Mouse (Mus musculus): ENCODE measurements at regions not wholly inside any gene's neighbourhood (a gene's known extent, or its start where the extent isn't known, plus 50 kb on each side); places are given as distances from the start of the nearest gene placed in this dataset.
"Not testable (repeated sequence)": the region's sequence is repeated elsewhere in the genome, so short reads cannot be mapped to it uniquely, and the experiment has no call there.

DNA sequence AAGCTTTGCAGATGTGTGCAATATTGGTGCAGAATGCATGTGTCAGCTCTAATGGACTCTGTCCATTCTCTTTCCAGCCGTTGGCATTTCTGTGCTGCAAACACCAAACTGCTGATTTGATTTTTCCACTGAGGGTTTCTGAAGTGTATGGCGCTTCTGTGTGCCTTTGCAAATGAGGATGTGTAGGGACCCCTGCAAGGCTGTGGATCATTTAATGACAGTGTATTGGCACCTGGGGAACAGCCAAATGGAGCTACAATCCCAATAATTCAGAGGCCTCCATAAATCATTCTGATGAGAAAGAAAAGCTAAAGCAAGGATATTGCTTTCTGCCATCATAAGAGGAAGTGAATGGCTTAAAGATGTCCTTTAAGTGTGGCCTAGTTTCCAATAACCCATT is 305.9 kb upstream of the Pkdcc start:
- DNase-seq (ENCODE audit: low spot score in 2 of 2) = no peak

- not testable (repeated sequence) for DNase-seq (ENCODE audit: low spot score in 2 of 2)
These were observed 292.1 kb upstream of the Pkdcc start for GRCm38 (mm10) chr17:82922986-82923385.

- no peak for DNase-seq (ENCODE audit: low spot score in 2 of 2)
These were observed 289.3 kb upstream of the Pkdcc start for GRCm38 (mm10) chr17:82925751-82926150.

DNA sequence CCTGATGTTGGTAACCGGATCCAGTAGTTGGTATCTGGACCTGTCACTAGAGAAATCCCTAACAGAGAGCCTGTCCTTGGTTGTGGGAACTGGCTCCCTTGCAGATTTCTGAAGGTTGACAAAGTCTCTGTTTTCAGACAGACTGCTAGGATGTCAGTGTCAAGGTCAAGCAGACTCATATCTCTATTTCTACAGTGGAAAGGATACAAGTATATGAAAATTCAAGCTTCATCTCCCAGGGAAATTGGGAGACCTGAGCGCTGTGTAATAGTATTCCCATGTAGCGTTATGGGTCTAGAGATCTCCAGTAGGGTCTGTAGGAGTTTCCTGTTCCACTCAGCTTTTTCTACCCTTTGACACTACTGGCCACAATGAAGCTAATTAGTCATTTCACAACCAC is 287.4 kb upstream of the Pkdcc start:
- no peak for DNase-seq (ENCODE audit: low spot score in 2 of 2)

- DNase-seq (ENCODE audit: low spot score in 2 of 2) = no peak
These were observed 285.6 kb upstream of the Pkdcc start for GRCm38 (mm10) chr17:82929511-82929910.

- no peak for DNase-seq (ENCODE audit: low spot score in 2 of 2)
These were observed 284.4 kb upstream of the Pkdcc start for GRCm38 (mm10) chr17:82930738-82931137.

GRCm38 (mm10) chr17:82931476-82931875 is 283.6 kb upstream of the Pkdcc start:
- no peak for DNase-seq (ENCODE audit: low spot score in 2 of 2)

GRCm38 (mm10) chr17:82936836-82937235 is 278.3 kb upstream of the Pkdcc start:
- DNase-seq (ENCODE audit: low spot score in 2 of 2) = no peak

- no peak for DNase-seq (ENCODE audit: low spot score in 2 of 2)
These were observed 269.0 kb upstream of the Pkdcc start for GRCm38 (mm10) chr17:82946083-82946482.

DNA sequence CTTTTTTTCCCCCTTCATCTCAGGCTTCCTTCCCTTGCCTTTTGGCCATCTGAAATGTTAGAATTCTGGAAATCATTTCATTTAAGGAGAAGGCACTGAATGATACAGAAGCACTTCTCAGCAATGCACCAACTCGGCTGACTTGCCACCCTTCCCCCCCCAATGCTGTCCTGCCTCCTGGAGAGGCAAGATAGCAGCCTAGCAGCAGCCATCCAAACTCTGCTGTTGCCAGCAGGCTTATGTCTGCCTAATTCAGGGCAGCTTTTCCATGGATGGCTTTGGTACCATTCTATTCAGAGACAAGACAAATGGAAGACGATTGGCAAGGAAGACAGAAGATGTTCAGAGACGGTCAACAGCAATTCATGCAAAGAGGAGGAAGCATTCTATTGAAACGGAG is 265.3 kb upstream of the Pkdcc start:
- no peak for DNase-seq (ENCODE audit: low spot score in 2 of 2)

- DNase-seq (ENCODE audit: low spot score in 2 of 2) = no peak
These were observed 264.8 kb upstream of the Pkdcc start for GRCm38 (mm10) chr17:82950268-82950667.

- DNase-seq (ENCODE audit: low spot score in 2 of 2) = no peak
These were observed 257.7 kb upstream of the Pkdcc start for GRCm38 (mm10) chr17:82957409-82957808.

- DNase-seq (ENCODE audit: low spot score in 2 of 2) = no peak
These were observed 251.7 kb upstream of the Pkdcc start for GRCm38 (mm10) chr17:82963374-82963773.

DNA sequence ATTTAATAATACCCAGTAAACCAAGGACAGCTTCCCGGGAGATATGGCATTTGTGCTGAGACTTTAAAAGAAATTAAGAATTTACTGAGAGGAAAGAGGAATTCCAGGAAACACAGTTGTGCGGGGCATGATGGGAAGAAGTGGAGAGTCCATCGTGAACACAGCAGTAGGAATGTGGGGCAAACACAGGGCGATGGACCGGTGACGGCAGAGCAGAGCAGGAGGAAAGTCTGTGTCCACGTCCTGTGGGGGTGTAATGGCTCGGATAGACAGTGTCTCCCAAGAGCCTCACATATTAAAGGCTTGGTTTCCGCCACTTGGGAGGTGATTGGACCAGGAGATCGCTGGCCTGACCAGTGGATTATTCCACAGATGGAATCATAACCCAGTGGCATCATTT is 215.4 kb upstream of the Pkdcc start:
- no peak for DNase-seq (ENCODE audit: low spot score in 2 of 2)

GRCm38 (mm10) chr17:83000411-83000810 is 214.7 kb upstream of the Pkdcc start:
- DNase-seq (ENCODE audit: low spot score in 2 of 2) = no peak

- no peak for DNase-seq (ENCODE audit: low spot score in 2 of 2)
These were observed 213.5 kb upstream of the Pkdcc start for GRCm38 (mm10) chr17:83001567-83001966.

- DNase-seq (ENCODE audit: low spot score in 2 of 2) = no peak
These were observed 204.2 kb upstream of the Pkdcc start for GRCm38 (mm10) chr17:83010845-83011244.

GRCm38 (mm10) chr17:83015656-83016055 is 199.4 kb upstream of the Pkdcc start:
- DNase-seq (ENCODE audit: low spot score in 2 of 2) = no peak

- DNase-seq (ENCODE audit: low spot score in 2 of 2) = no peak
These were observed 198.2 kb upstream of the Pkdcc start for GRCm38 (mm10) chr17:83016936-83017335.

GRCm38 (mm10) chr17:83019267-83019666 is 195.8 kb upstream of the Pkdcc start:
- DNase-seq (ENCODE audit: low spot score in 2 of 2) = no peak

DNA sequence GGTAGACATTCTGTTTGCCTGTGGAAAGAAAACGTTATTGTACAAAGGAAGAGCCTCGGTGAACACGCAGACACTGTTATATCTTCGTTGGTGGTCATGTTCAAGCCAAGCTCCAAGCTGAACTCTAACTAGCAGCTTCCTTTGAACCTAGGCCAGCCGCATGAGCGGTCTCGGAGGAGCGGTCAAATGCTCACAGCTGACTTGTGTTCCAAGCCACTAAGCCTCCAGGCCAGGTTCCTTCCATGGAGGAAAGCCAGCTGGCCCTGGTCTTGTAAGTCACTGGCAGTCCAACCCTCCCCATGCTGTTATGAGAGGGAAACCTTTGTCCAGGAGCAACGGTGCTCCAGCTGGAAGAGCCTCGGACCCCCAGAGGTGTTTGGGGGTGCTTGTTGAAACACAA is 194.5 kb upstream of the Pkdcc start:
- no peak for DNase-seq (ENCODE audit: low spot score in 2 of 2)

DNA sequence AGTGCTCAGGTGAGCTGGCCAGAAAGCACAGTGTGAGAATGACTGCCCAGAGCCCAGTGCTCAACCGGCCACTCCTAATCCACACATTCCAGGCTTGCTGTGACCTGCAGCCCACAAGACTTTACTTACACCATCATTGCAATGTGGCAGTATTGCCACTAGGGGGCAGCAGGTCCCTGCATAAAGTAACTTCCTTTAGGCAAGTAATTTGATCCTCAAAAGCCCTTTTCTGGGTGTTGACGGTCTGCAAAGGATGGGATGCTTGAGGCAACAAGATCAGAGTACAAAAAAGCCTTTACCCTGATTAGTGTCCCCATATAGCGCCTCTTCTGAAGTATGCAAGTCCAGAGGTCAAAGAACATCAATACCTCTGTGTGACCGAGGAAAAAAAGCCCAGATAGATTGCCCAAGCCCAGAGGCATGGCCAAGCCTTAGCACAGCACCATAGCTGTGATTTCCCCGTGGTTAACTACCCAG is 189.7 kb upstream of the Pkdcc start:
- peak; percentile 24 to 56 for DNase-seq (ENCODE audit: low spot score in 2 of 2)

DNA sequence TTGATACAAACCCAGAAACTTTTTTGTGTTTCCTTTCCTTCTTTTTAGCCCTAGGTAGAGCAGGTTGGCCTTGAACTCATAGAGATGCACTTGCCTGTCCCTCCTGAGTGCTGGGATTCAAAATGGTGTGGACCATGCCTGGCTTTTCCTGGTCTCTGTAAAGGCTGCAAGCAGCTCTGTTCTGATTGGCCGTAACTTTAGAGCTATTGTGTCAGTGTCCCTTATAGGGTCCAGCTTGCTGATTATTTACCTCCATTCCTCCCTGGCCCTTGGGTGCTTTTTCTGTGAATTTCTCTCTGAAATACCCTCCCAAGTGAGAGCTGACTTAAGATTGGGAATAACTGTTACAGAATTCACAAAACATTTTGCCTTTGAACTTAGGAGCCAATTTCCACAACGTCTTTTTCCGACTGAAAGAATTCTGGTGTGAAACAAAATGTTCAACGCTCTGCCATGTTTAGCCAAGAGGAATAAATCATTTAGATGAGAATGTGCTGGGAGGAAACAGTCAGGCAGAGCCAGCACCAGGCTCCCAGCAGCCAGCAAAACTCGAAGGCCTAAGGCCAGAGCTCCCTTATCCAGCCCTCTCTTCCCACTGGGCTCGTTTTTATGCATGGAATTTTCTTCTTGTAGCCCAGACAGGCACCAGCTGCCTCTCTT is 180.0 kb upstream of the Pkdcc start:
- DNase-seq (ENCODE audit: low spot score in 2 of 2) = no peak

DNA sequence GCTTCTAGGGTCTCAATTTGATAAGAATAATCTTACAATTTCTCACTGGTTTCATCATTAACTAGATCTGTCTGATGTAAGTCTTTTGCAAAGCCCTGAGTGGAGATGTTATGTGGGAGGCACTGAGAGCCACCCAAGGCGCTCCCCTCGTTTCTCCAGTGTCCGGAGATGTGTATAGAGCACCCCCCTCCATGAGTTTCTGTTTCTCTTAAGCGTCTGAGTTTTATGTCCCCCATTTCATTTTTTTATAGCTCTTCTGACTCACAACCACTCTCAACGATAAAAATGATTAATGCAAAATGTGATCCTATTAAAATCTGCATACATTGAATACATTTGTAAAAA is 179.5 kb upstream of the Pkdcc start:
- no peak for DNase-seq (ENCODE audit: low spot score in 2 of 2)
